Mouse (Mus musculus): ENCODE data around the gene Ahdc1. TPM values are rescaled to one million over a fixed set of nuclear protein-coding genes. Genes with fewer than 3 reads are reported as not detected.

Gene Ahdc1
- total and polyA plus RNA-seq, 3 experiments = 2.7 to 37.9 (median 15.6) TPM

DNA sequence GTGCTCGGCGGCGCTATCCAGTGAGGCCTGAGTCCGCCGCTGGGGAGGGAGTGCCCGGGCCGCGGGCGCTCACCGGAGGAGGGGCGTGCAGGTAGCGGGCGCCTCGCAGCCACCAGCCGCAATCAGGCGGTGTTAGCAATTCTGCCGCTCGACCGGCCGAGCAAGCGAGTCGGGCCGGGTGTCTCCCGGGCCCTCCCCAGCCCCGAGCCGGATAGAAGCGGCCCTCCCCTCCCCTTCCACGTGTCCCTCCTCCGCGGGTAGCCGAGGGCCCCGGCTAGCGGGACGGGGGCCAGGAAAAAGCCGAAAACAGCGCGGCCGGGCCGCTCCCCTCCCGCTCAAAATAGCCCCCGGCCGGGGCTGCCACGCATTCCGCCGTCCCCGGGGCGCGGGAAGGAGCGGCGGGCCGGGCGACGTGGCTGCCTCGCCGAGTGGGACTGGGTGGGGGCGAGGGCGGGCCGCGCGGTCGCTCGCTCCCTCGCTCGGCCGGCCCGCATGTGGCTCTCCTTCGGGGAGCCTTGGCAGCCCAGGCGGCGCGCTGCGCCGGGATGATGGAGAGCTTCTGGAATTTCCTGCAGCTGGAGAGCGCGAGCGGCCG lies 27.6 kb downstream of the Ahdc1 start:
- H3K9me3 ChIP-seq (replicated peaks) = peaks cover 12% of the 10 kb centered on the region
- peaks cover 65% of the 10 kb centered on the region for H3K27me3 ChIP-seq (ENCODE audit: insufficient read depth, low read length)
- peaks cover 29% of the 10 kb centered on the region for H3K4me1 ChIP-seq (ENCODE audit: insufficient read depth, low read depth, low read length)
- ATAC-seq (ENCODE audit: extremely low read depth, insufficient number of reproducible peaks, low FRiP score, poor library complexity, severe bottlenecking) (no peak), DNase-seq (ENCODE audit: low spot score) (no peak)
- H3K4me3 ChIP-seq (ENCODE audit: low read depth, low read length) = peak overlapping the region; percentile 31; the same call in 1 of the 2 replicates
- TF ChIP-seq GATA2 (IDR thresholded peaks at IDR 0.05; ENCODE audit: borderline replicate concordance, low read depth, low read length) (no peak), POLR2AphosphoS5 (IDR thresholded peaks at IDR 0.05; ENCODE audit: insufficient replicate concordance, low read depth, low read length) (no peak), TAL1 (conservative IDR thresholded peaks at IDR 0.05; ENCODE audit: low read depth, low read length) (no peak), CTCF (IDR thresholded peaks at IDR 0.05; ENCODE audit: low read depth, low read length) (no peak), GATA1 (IDR thresholded peaks at IDR 0.05; ENCODE audit: borderline replicate concordance, low read length) (no peak)
- peaks cover 14% of the 10 kb centered on the region for H3K36me3 ChIP-seq (replicated peaks)

DNA sequence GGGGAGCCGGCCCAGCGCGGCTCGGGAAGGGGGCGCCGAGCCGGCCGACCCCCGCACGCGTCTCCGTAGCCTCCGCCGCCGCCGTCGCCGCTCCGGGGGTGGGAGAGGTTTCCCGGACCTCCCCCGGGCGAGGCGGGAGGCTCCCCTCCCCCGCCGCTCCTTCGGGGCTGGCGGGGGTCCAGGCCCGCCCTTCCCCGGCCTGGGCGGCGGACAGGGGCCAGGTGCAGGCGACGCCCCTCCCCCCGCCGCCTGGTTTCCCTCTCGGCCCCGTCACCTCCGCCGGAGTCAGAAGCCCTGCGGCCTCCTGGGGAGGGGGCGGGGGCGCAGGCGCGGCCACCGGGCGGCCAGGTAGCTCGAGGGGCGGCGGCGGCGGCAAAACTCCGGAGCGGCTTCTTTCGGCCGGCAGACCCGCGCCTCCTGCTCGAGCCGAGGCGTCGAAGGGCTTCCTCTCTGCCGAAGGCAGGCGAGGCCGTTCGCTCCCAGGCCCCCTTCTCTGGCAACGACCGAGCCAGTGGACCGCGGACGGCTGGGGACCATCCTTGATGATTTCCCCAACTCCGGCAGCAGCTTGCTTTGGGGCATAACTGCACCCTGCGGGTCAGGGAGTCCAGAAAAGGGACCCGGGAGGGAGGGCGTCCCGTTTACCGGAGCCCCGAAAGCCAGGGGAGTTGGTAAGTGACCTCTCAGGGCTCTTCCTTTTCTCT lies 28.2 kb downstream of the Ahdc1 start:
- peaks cover 13% of the 10 kb centered on the region for H3K36me3 ChIP-seq (replicated peaks)
- H3K4me3 ChIP-seq (ENCODE audit: low read depth, low read length) = peak overlapping the region; percentile 31; the same call in 1 of the 2 replicates
- no peak for ATAC-seq (ENCODE audit: extremely low read depth, insufficient number of reproducible peaks, low FRiP score, poor library complexity, severe bottlenecking)
- DNase-seq (ENCODE audit: low spot score) = no peak
- TF ChIP-seq CTCF (IDR thresholded peaks at IDR 0.05; ENCODE audit: low read depth, low read length) = no peak
- no peak for TF ChIP-seq GATA1 (IDR thresholded peaks at IDR 0.05; ENCODE audit: borderline replicate concordance, low read length)
- TF ChIP-seq GATA2 (IDR thresholded peaks at IDR 0.05; ENCODE audit: borderline replicate concordance, low read depth, low read length) = no peak
- H3K4me1 ChIP-seq (ENCODE audit: insufficient read depth, low read depth, low read length) = peaks cover 32% of the 10 kb centered on the region
- H3K9me3 ChIP-seq (replicated peaks) = peaks cover 12% of the 10 kb centered on the region
- peaks cover 66% of the 10 kb centered on the region for H3K27me3 ChIP-seq (ENCODE audit: insufficient read depth, low read length)

DNA sequence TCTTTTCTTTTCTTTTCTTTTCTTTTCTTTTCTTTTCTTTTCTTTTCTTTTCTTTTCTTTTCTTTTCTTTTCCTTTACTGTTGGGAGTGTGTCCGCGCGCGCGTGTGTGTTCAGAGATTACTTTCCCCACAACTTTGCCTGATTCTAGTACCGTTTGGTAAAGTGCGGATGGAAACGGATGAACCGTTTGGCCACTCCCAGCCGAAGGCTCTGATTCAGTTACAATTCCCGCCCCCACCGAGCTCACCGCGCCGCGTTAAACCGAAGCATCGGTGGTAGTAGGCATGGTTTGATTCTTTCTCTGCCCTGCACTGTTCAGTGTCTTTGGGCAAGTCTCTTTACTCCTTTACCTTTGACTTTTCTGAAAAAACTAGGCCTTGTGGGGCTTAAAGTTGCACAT lies 28.8 kb downstream of the Ahdc1 start:
- no peak for ATAC-seq (ENCODE audit: extremely low read depth, insufficient number of reproducible peaks, low FRiP score, poor library complexity, severe bottlenecking)
- H3K4me1 ChIP-seq (ENCODE audit: insufficient read depth, low read depth, low read length) = peaks cover 28% of the 10 kb centered on the region
- DNase-seq (ENCODE audit: low spot score) = no peak
- H3K4me3 ChIP-seq (ENCODE audit: low read depth, low read length) = no peak overlapping the region
- peaks cover 12% of the 10 kb centered on the region for H3K9me3 ChIP-seq (replicated peaks)
- H3K36me3 ChIP-seq (replicated peaks) = peaks cover 9% of the 10 kb centered on the region
- TF ChIP-seq TAL1 (conservative IDR thresholded peaks at IDR 0.05; ENCODE audit: low read depth, low read length) = no peak
- TF ChIP-seq CTCF (IDR thresholded peaks at IDR 0.05; ENCODE audit: low read depth, low read length) = no peak
- no peak for TF ChIP-seq POLR2AphosphoS5 (IDR thresholded peaks at IDR 0.05; ENCODE audit: insufficient replicate concordance, low read depth, low read length)
- no peak for TF ChIP-seq GATA2 (IDR thresholded peaks at IDR 0.05; ENCODE audit: borderline replicate concordance, low read depth, low read length)
- no peak for TF ChIP-seq GATA1 (IDR thresholded peaks at IDR 0.05; ENCODE audit: borderline replicate concordance, low read length)
- H3K27me3 ChIP-seq (ENCODE audit: insufficient read depth, low read length) = peaks cover 67% of the 10 kb centered on the region

DNA sequence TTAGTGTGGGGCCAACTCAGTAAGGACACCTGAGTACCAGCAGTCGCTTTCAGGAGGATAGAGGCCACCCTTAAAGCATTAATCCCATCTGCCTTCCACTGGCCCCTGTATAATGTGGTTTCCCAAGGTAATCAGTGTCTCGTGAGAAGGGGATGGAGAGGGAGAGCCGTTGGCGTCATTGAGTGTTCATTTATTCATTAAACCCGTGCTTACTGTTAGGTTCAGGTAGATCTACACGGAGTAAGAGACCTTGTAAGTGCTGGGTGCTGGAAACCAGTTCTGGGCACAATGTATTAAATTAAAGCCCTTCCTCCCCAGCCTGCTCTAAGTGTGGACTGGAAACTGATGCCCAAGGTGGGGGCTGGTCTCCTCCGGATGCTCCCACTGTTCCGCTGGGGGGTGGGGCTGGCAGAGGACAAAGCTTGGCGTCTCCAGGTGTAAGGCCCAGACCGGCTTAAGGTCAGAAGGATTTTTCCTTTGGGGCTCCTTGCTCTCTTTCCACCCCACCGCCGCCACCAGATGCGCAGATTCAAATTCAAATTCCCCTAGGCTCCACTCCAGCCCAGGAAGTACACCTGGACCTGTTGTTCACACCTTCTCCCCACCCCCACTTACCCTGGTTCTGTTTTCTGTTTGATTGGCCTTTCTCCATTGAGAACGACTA lies 29.3 kb downstream of the Ahdc1 start:
- no peak overlapping the region for H3K4me3 ChIP-seq (ENCODE audit: low read depth, low read length)
- H3K4me1 ChIP-seq (ENCODE audit: insufficient read depth, low read depth, low read length) = peaks cover 34% of the 10 kb centered on the region
- no peak for ATAC-seq (ENCODE audit: extremely low read depth, insufficient number of reproducible peaks, low FRiP score, poor library complexity, severe bottlenecking)
- peaks cover 68% of the 10 kb centered on the region for H3K27me3 ChIP-seq (ENCODE audit: insufficient read depth, low read length)
- H3K36me3 ChIP-seq (replicated peaks) = peaks cover 5% of the 10 kb centered on the region
- DNase-seq (ENCODE audit: low spot score) = no peak
- TF ChIP-seq TAL1 (conservative IDR thresholded peaks at IDR 0.05; ENCODE audit: low read depth, low read length) (no peak), GATA1 (IDR thresholded peaks at IDR 0.05; ENCODE audit: borderline replicate concordance, low read length) (no peak), POLR2AphosphoS5 (IDR thresholded peaks at IDR 0.05; ENCODE audit: insufficient replicate concordance, low read depth, low read length) (no peak), GATA2 (IDR thresholded peaks at IDR 0.05; ENCODE audit: borderline replicate concordance, low read depth, low read length) (no peak), CTCF (IDR thresholded peaks at IDR 0.05; ENCODE audit: low read depth, low read length) (no peak)
- H3K9me3 ChIP-seq (replicated peaks) = peaks cover 12% of the 10 kb centered on the region

DNA sequence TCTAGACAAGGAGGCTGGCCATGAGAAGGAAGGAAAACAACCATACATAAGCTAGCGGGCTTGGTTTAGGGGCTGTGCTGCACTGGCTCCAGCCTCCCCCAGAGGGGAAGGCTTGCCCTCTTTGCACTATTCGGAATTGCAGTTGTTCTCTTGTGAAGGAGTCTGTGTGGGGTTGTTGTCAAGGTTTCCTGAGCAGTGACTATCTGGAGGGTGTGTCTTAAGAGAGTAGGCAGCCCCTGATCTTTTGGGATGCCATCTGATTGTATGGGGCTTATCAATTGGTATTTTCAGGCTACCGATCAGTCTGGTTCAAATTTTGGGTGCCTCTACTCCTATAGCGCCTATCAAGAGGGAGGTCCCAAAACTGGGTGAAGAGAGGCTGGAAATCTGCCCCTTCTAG lies 31.2 kb downstream of the Ahdc1 start:
- peaks cover 2% of the 10 kb centered on the region for H3K36me3 ChIP-seq (replicated peaks)

More for the DNA sequence above, 31.2 kb downstream of the Ahdc1 start:
- H3K27me3 ChIP-seq (ENCODE audit: insufficient read depth, low read length) = peaks cover 72% of the 10 kb centered on the region
- no peak overlapping the region for H3K4me3 ChIP-seq (ENCODE audit: low read depth, low read length)
- TF ChIP-seq POLR2AphosphoS5 (IDR thresholded peaks at IDR 0.05; ENCODE audit: insufficient replicate concordance, low read depth, low read length) (no peak), TAL1 (conservative IDR thresholded peaks at IDR 0.05; ENCODE audit: low read depth, low read length) (no peak), CTCF (IDR thresholded peaks at IDR 0.05; ENCODE audit: low read depth, low read length) (no peak), GATA2 (IDR thresholded peaks at IDR 0.05; ENCODE audit: borderline replicate concordance, low read depth, low read length) (no peak), GATA1 (IDR thresholded peaks at IDR 0.05; ENCODE audit: borderline replicate concordance, low read length) (no peak)
- peaks cover 50% of the 10 kb centered on the region for H3K4me1 ChIP-seq (ENCODE audit: insufficient read depth, low read depth, low read length)
- DNase-seq (ENCODE audit: low spot score) (no peak), ATAC-seq (ENCODE audit: extremely low read depth, insufficient number of reproducible peaks, low FRiP score, poor library complexity, severe bottlenecking) (no peak)
- peaks cover 12% of the 10 kb centered on the region for H3K9me3 ChIP-seq (replicated peaks)

Measured in G1E (cell line).